Mouse (Mus musculus) intestine, embryonic 15.5 days (tissue): ENCODE measurements around the gene Avpr1a. TPM values are rescaled to one million over a fixed set of nuclear protein-coding genes. Genes with fewer than 3 reads are reported as not detected.

Source experiments
- ATAC-seq: fragments of 200-750 bp; cut with Nextera tagmentation; 2 replicates; pipeline ENCODE4 v1.8.0; 2017; ENCODE audit warnings: moderate TSS enrichment, moderate library complexity
- H3K27ac ChIP-seq: fragments of 300-500 bp; sonication (generic); 2 replicates; pipeline ENCODE4 v1.5.1; 2015; ENCODE audit warnings: mild to moderate bottlenecking, inconsistent platforms
- H3K27me3 ChIP-seq: fragments of 300-500 bp; sonication (generic); replicated peaks from 2 replicates; pipeline ENCODE4 v1.6.1; 2015; ENCODE audit warnings: inconsistent platforms
- H3K36me3 ChIP-seq: fragments of 300-500 bp; sonication (generic); 2 replicates; pipeline ENCODE4 v1.6.1; 2015; ENCODE audit warnings: inconsistent platforms
- H3K4me1 ChIP-seq: fragments of 300-500 bp; sonication (generic); replicated peaks from 2 replicates; pipeline ENCODE4 v1.6.1; 2015; ENCODE audit warnings: inconsistent platforms
- H3K4me2 ChIP-seq: fragments of 300-500 bp; sonication (generic); replicated peaks from 2 replicates; pipeline ENCODE4 v1.6.1; 2015; ENCODE audit warnings: mild to moderate bottlenecking, inconsistent platforms
- H3K4me3 ChIP-seq: fragments of 300-500 bp; sonication (generic); replicated peaks from 2 replicates; pipeline ENCODE4 v1.5.1; 2015; ENCODE audit warnings: inconsistent platforms
- H3K9ac ChIP-seq: fragments of 300-500 bp; sonication (generic); 2 replicates; pipeline ENCODE4 v1.6.1; 2015; ENCODE audit warnings: inconsistent platforms
- H3K9me3 ChIP-seq: fragments of 300-500 bp; sonication (generic); 2 replicates; pipeline ENCODE4 v1.6.1; 2016; ENCODE audit warnings: inconsistent platforms
- WGBS: fragments of 180-500 bp; shearing (Covaris S2); methylation state at CpG from one replicate; pipeline ENCODE4 v1.1.7; 2015; 5-methylcytosine and 5-hydroxymethylcytosine counted together
- polyA plus RNA-seq: library from polyadenylated mRNA; unstranded; fragments of >200 nt; fragmentation: Nextera tagmentation; extraction: Ambion mirVana; gene quantifications from 2 replicates; pipeline ENCODE4 v1.2.1, GENCODE M21; 2015

The Avpr1a gene
- 3.3 and 4.1 TPM in 2 replicates for polyA plus RNA-seq

GRCm38 (mm10) chr10:122447861-122448716 is at the start of gene Avpr1a:
Gene Avpr1a, plus strand, starts transcription at chr10:122448499.
- ATAC-seq, result peak; percentile 53
- WGBS, result 7% methylated on average over 34 of the region's 34 CpGs

GRCm38 (mm10) chr10:122402270-122402669 is 46.0 kb upstream of the Avpr1a start:
- Histone ChIP-seq H3K27me3 (no peaks in the 10 kb centered on the region), H3K4me1 (no peaks in the 10 kb centered on the region), H3K4me3 (no peak overlapping the region), H3K36me3 (no peaks in the 10 kb centered on the region), H3K27ac (no peak overlapping the region), H3K4me2 (no peak overlapping the region), H3K9ac (no peak overlapping the region), H3K9me3 (no peaks in the 10 kb centered on the region)
- WGBS, result 51% methylated on average over 1 of the region's 1 CpGs
- ATAC-seq, result no peak

More at GRCm38 (mm10) chr10:122447861-122448716, at the start of gene Avpr1a:
- no peaks in the 10 kb centered on the region for H3K36me3 ChIP-seq
- peaks cover 20% of the 10 kb centered on the region for H3K27me3 ChIP-seq
- H3K9me3 ChIP-seq, result no peaks in the 10 kb centered on the region
- peaks cover 7% of the 10 kb centered on the region for H3K4me1 ChIP-seq
- peak within 1 kb of the TSS; percentile 97 for H3K4me2 ChIP-seq
- H3K27ac ChIP-seq, result no peak within 1 kb of the TSS
- H3K4me3 ChIP-seq, result peak within 1 kb of the TSS; percentile 53
- H3K9ac ChIP-seq, result peak within 1 kb of the TSS; percentile 52

DNA sequence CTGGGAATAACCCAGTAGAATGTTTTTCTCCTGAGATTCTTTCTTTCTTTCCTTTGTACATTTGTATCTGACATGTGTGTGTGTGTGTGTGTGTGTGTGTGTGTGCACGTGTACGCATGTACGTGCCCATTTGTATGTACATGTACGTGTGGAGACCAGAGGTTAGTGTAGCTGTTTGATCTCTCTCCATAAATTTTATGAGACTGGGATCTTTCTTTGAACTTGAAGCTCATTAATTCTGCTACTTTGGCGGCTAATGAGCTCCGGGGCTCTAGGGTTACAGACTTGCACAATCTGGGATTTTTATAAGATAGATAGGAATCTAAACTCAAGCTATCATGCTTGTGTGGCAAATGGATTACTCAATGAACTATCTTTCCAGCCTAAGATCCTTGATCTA is 42.0 kb upstream of the Avpr1a start:
- H3K4me1 ChIP-seq, result no peaks in the 10 kb centered on the region
- no peak overlapping the region for H3K27ac ChIP-seq
- no peak overlapping the region for H3K9ac ChIP-seq
- ATAC-seq, result no peak
- WGBS, result 88% methylated on average over 6 of the region's 6 CpGs
- no peaks in the 10 kb centered on the region for H3K36me3 ChIP-seq
- H3K27me3 ChIP-seq, result no peaks in the 10 kb centered on the region
- no peak overlapping the region for H3K4me2 ChIP-seq
- H3K9me3 ChIP-seq, result no peaks in the 10 kb centered on the region
- no peak overlapping the region for H3K4me3 ChIP-seq

GRCm38 (mm10) chr10:122408697-122409409 is 39.4 kb upstream of the Avpr1a start:
- WGBS, result 56% methylated on average over 7 of the region's 7 CpGs

DNA sequence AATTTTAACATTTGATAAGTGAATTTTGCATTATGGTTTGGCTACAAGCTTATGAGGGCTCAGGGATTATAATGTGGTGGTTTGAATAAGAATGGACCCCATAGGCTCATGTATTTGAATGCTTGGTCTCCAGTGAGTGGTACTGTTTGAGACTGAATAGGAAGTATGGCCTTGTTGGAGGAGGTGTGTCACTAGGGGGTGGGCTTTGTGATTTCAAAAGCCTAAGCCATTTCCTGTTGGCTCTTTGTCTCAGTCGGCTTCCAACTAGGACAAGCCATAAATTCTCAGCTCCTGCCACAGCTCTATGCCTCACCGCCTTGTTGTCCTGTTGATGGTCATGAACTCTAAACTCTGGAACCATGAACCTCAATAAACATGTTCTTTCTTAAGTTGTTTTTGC is 37.5 kb upstream of the Avpr1a start:
- H3K36me3 ChIP-seq, result no peaks in the 10 kb centered on the region

More at GRCm38 (mm10) chr10:122408697-122409409, 39.4 kb upstream of the Avpr1a start:
- Histone ChIP-seq H3K9ac (no peak overlapping the region), H3K27me3 (no peaks in the 10 kb centered on the region), H3K9me3 (no peaks in the 10 kb centered on the region), H3K36me3 (no peaks in the 10 kb centered on the region), H3K4me1 (no peaks in the 10 kb centered on the region), H3K4me3 (no peak overlapping the region), H3K4me2 (no peak overlapping the region), H3K27ac (no peak overlapping the region)
- peak; percentile 84 for ATAC-seq

DNA sequence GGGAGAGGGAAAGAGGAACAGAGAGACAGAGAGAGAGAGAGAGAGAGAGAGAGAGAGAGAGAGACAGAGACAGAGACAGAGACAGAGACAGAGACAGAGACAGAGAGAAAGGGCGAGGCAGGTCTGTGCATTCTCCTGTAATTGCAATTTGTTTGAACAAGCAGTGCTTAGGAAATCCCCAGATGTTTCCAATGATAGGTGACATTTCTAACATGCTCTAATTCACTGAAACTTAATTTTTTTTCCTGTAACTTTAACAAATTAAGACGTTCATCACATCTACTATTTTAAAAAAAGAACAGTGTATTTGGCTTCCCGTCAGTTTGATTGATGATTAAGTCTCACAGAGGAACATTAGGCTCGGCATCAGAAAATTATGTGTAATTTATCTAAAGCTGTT is 15.6 kb upstream of the Avpr1a start:
- Histone ChIP-seq H3K9ac (no peak overlapping the region), H3K9me3 (no peaks in the 10 kb centered on the region), H3K4me3 (no peak overlapping the region), H3K4me2 (no peak overlapping the region), H3K27me3 (no peaks in the 10 kb centered on the region), H3K27ac (no peak overlapping the region), H3K36me3 (no peaks in the 10 kb centered on the region), H3K4me1 (no peaks in the 10 kb centered on the region)
- no peak for ATAC-seq
- WGBS, result 32% methylated on average over 4 of the region's 4 CpGs

More for the DNA sequence above, 37.5 kb upstream of the Avpr1a start:
- WGBS, result 51% methylated on average over 2 of the region's 2 CpGs
- H3K4me2 ChIP-seq, result no peak overlapping the region
- H3K4me1 ChIP-seq, result no peaks in the 10 kb centered on the region
- no peak overlapping the region for H3K27ac ChIP-seq
- ATAC-seq, result no peak
- H3K4me3 ChIP-seq, result no peak overlapping the region
- no peaks in the 10 kb centered on the region for H3K9me3 ChIP-seq
- H3K9ac ChIP-seq, result no peak overlapping the region
- H3K27me3 ChIP-seq, result no peaks in the 10 kb centered on the region

DNA sequence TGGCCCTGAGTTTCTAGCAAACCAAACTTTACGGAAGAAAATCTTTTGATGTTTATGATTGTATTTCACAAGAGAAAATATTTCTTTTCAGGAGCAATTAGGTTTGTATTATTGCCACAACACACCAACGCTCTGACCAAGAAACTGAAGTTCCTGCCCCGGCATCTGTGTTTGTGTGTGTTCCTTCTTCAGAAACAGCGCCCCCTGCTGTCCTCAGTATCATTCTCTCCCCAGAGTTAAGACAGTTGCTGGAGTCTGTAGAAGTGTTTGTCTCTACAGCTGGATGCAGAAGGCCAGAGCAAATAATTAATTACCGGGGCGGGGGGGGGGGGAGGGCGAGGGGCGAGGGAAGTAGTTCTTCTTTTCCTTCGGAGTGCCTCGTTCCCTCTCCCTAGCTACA is 1.0 kb upstream of the Avpr1a start:
- Histone ChIP-seq H3K27me3 (peaks cover 20% of the 10 kb centered on the region), H3K4me2 (no peak overlapping the region), H3K9me3 (no peaks in the 10 kb centered on the region), H3K4me1 (peaks cover 7% of the 10 kb centered on the region), H3K36me3 (no peaks in the 10 kb centered on the region), H3K4me3 (no peak overlapping the region), H3K27ac (no peak overlapping the region), H3K9ac (no peak overlapping the region)
- peak; percentile 53; the same call in 1 of the 2 replicates for ATAC-seq
- 21% methylated on average over 8 of the region's 10 CpGs for WGBS

- Histone ChIP-seq H3K4me2 (peak overlapping the region; percentile 97), H3K9ac (peak overlapping the region; percentile 52), H3K9me3 (no peaks in the 10 kb centered on the region), H3K27ac (no peak overlapping the region), H3K4me1 (peaks cover 7% of the 10 kb centered on the region), H3K36me3 (no peaks in the 10 kb centered on the region), H3K27me3 (peaks cover 20% of the 10 kb centered on the region), H3K4me3 (peak overlapping the region; percentile 53)
- WGBS, result 1% methylated on average over 70 of the region's 70 CpGs
- ATAC-seq, result peak; percentile 56
Observed at GRCm38 (mm10) chr10:122448717-122449611, 665 bp downstream of the Avpr1a start.

DNA sequence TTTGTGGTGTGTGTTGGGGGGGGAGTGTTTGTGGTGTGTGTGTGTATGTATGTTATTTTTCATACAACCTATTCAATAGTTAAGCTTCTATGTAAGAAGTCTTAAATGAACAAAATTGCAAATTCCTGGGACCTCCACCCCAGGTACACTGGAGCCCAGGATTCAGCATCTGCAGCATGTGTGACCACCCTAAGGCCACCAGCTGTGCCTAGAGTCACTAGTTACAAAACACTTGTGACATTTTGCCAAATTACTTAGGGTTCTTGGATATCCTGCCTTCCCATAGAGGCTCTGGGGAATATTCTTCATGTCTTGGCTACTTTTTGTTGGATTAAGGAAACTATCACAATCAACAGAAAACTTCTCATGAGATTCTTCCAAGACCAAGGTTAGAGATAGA is 1.6 kb downstream of the Avpr1a start:
- Histone ChIP-seq H3K36me3 (no peaks in the 10 kb centered on the region), H3K9ac (no peak overlapping the region), H3K4me1 (peaks cover 7% of the 10 kb centered on the region), H3K4me3 (peak overlapping the region; percentile 53), H3K27me3 (peaks cover 20% of the 10 kb centered on the region), H3K4me2 (peak overlapping the region; percentile 97), H3K27ac (no peak overlapping the region), H3K9me3 (no peaks in the 10 kb centered on the region)
- ATAC-seq, result no peak

- Histone ChIP-seq H3K4me1 (0 out of 2 replicates have a peak, but pooled peaks cover 3% of the 10 kb centered on the region), H3K9ac (no peak overlapping the region), H3K36me3 (no peaks in the 10 kb centered on the region), H3K4me2 (no peak overlapping the region), H3K9me3 (no peaks in the 10 kb centered on the region), H3K27ac (no peak overlapping the region), H3K4me3 (no peak overlapping the region), H3K27me3 (peaks cover 11% of the 10 kb centered on the region)
- WGBS, result 67% methylated on average over 3 of the region's 3 CpGs
- no peak for ATAC-seq
Observed at GRCm38 (mm10) chr10:122453466-122453865, 5.2 kb downstream of the Avpr1a start.

DNA sequence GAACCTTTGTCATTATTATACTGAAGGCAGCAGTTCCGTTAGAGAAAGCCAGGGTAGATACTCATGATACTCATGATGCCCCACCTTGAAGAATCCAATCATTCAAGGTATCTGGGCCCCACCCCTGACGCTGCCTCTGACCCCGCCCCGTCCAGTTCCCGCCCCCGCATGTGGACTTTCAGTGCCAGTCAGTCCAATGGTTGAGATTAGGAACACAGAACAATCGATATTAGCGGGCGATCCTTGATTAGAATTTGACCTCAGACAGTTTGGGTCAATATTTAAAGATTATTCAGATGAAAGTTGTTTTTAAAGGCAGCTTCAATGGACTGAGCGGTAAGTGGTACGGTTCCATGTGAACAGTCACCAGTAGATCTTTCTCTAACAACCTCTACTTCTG is 7.5 kb downstream of the Avpr1a start:
- H3K9me3 ChIP-seq, result no peaks in the 10 kb centered on the region
- no peak for ATAC-seq
- H3K36me3 ChIP-seq, result no peaks in the 10 kb centered on the region
- no peak overlapping the region for H3K9ac ChIP-seq
- no peak overlapping the region for H3K4me2 ChIP-seq
- 84% methylated on average over 11 of the region's 11 CpGs for WGBS
- no peak overlapping the region for H3K4me3 ChIP-seq
- H3K27me3 ChIP-seq, result no peaks in the 10 kb centered on the region
- H3K27ac ChIP-seq, result no peak overlapping the region
- no peaks in the 10 kb centered on the region for H3K4me1 ChIP-seq

GRCm38 (mm10) chr10:122476846-122477245 is 28.5 kb downstream of the Avpr1a start:
- Histone ChIP-seq H3K9me3 (no peaks in the 10 kb centered on the region), H3K27me3 (no peaks in the 10 kb centered on the region), H3K9ac (no peak overlapping the region), H3K27ac (no peak overlapping the region), H3K4me1 (no peaks in the 10 kb centered on the region), H3K4me3 (no peak overlapping the region), H3K36me3 (no peaks in the 10 kb centered on the region), H3K4me2 (no peak overlapping the region)
- WGBS, result 90% methylated on average over 5 of the region's 5 CpGs
- ATAC-seq, result no peak
